In genomic region chr10:108372858-108373257, GRCm38 (mm10) we compare ENCODE assay signal across 22 mouse cellular contexts. TPM values are rescaled to one million over a fixed set of nuclear protein-coding genes. Genes with fewer than 3 reads are reported as not detected.
DNase-seq lines count a peak whose midpoint lies in the region; ATAC-seq and TF ChIP-seq lines count a peak whose summit lies in the region.
"Had no signal": no experiment of that assay in that cellular context is flagged by ENCODE, and none has a peak within 500 bp of the region (broad histone marks: within the 10 kb centered on the region; RNA-seq: fewer than 3 reads in every experiment).

No protein-coding gene starts in this region.

- no peaks in the 10 kb centered on the region for H3K36me3 ChIP-seq in heart, embryonic 14.5 days (ENCODE audit: control insufficient read depth, insufficient read depth, low read length)
- peaks cover 17% of the 10 kb centered on the region for H3K36me3 ChIP-seq in heart, embryonic 10.5 days
- H3K36me3 ChIP-seq in lung, postnatal 0 days (ENCODE audit: insufficient read depth, low read length), result no peaks in the 10 kb centered on the region
- H3K36me3 ChIP-seq: embryonic facial prominence, embryonic 15.5 days; forebrain, embryonic 12.5 days; hindbrain, embryonic 13.5 days had no signal

- no peak for ATAC-seq in heart, embryonic 14.5 days (ENCODE audit: insufficient number of reproducible peaks, insufficient read depth, low FRiP score, low read depth)
- peak; percentile 18; the same call in 1 of the 2 replicates for ATAC-seq in lung, postnatal 0 days
- ATAC-seq: forebrain, postnatal 0 days; hindbrain, postnatal 0 days had no signal

- TF ChIP-seq EP300 in lung, postnatal 0 days (IDR thresholded peaks at IDR 0.05), result no peak

- peaks cover 0 to 13% of the 10 kb centered on the region in 2 experiments; a peak in 2 of 4 replicates for H3K4me1 ChIP-seq in heart, embryonic 14.5 days (ENCODE audit: control insufficient read depth in 2 of 2, insufficient read depth in 2 of 2, low read length in 2 of 2)
- H3K4me1 ChIP-seq in heart, embryonic 10.5 days, result peaks cover 36% of the 10 kb centered on the region
- H3K4me1 ChIP-seq in lung, postnatal 0 days (ENCODE audit: insufficient read depth, low read depth, low read length), result no peaks in the 10 kb centered on the region

- no peak overlapping the region for H3K9ac ChIP-seq in heart, embryonic 14.5 days (ENCODE audit: low read length)
- no peak overlapping the region for H3K9ac ChIP-seq in lung, postnatal 0 days (replicated peaks; ENCODE audit: low read depth)
- H3K9ac ChIP-seq: embryonic facial prominence, embryonic 15.5 days; forebrain, embryonic 12.5 days; forebrain, postnatal 0 days; hindbrain, embryonic 13.5 days had no signal

- no peak overlapping the region for H3K4me3 ChIP-seq in heart, embryonic 14.5 days (ENCODE audit: control insufficient read depth in 1 of 2, insufficient read depth in 1 of 2, low read depth in 1 of 2, low read length in 2 of 2)
- H3K4me3 ChIP-seq in heart, embryonic 10.5 days, result no peak overlapping the region
- no peak overlapping the region for H3K4me3 ChIP-seq in lung, postnatal 0 days (ENCODE audit: low read depth, low read length)
- H3K4me3 ChIP-seq: embryonic facial prominence, embryonic 15.5 days; erythroblast, embryonic 14.5 days; forebrain, embryonic 12.5 days; hindbrain, embryonic 13.5 days had no signal

- peak overlapping the region; percentile 20 for H3K4me2 ChIP-seq in heart, embryonic 14.5 days (ENCODE audit: low read length)
- H3K4me2 ChIP-seq in lung, postnatal 0 days (replicated peaks; ENCODE audit: low read depth, low read length), result peak overlapping the region; percentile 4; the same call in 1 of the 2 replicates
- H3K4me2 ChIP-seq: embryonic facial prominence, embryonic 15.5 days; forebrain, embryonic 12.5 days; hindbrain, embryonic 13.5 days had no signal

- H3K9me3 ChIP-seq in heart, embryonic 14.5 days (ENCODE audit: control insufficient read depth, low read length), result no peaks in the 10 kb centered on the region
- H3K9me3 ChIP-seq in heart, embryonic 10.5 days, result 0 out of 2 replicates have a peak, but pooled peaks cover 7% of the 10 kb centered on the region
- H3K9me3 ChIP-seq in lung, postnatal 0 days (ENCODE audit: low read length), result no peaks in the 10 kb centered on the region
- H3K9me3 ChIP-seq: embryonic facial prominence, embryonic 15.5 days; forebrain, embryonic 12.5 days had no signal

- DNase-seq in heart, adult 11 months, result peak; percentile 44
- no peak for DNase-seq in heart, postnatal 4 days
- DNase-seq in heart, embryonic 10.5 days (ENCODE audit: low spot score), result no peak
- peak; percentile 28 for DNase-seq in lung, postnatal 0 days (ENCODE audit: low spot score)
- no peak for DNase-seq in lung, postnatal 14 days
- DNase-seq in urinary bladder, postnatal 25 days (ENCODE audit: low spot score), result no peak
- no peak for DNase-seq in kidney, adult 8-10 months
- DNase-seq: adrenal gland, postnatal 10 days; cerebellum, adult 11 months; cerebellum, adult 8-10 months; cerebellum, postnatal 14 days; embryo, embryonic 11 days; forebrain, postnatal 0 days; gastrocnemius, postnatal 14 days; kidney, adult 11 months had no signal

- TF ChIP-seq CTCF in lung, postnatal 0 days (IDR thresholded peaks at IDR 0.05), result no peak

- no peaks in the 10 kb centered on the region for H3K27me3 ChIP-seq in heart, embryonic 14.5 days (ENCODE audit: control insufficient read depth, insufficient read depth, low read length)
- no peaks in the 10 kb centered on the region for H3K27me3 ChIP-seq in heart, embryonic 10.5 days (ENCODE audit: insufficient read depth, poor library complexity, severe bottlenecking)
- no peaks in the 10 kb centered on the region for H3K27me3 ChIP-seq in lung, postnatal 0 days (replicated peaks; ENCODE audit: insufficient read depth, low read length)
- H3K27me3 ChIP-seq: embryonic facial prominence, embryonic 15.5 days; forebrain, embryonic 12.5 days; hindbrain, embryonic 13.5 days had no signal

- 0 out of 4 replicates have a peak overlapping the region, but pooled peaks have one; percentile 9 to 29 for H3K27ac ChIP-seq in heart, embryonic 14.5 days (replicated peaks in 1 of 2; ENCODE audit: control insufficient read depth in 1 of 2, insufficient read depth in 1 of 2, low read depth in 2 of 2, low read length in 2 of 2)
- H3K27ac ChIP-seq in heart, embryonic 10.5 days, result no peak overlapping the region
- H3K27ac ChIP-seq in lung, postnatal 0 days (ENCODE audit: low read length), result peak overlapping the region; percentile 59
- H3K27ac ChIP-seq: embryonic facial prominence, embryonic 15.5 days; forebrain, embryonic 12.5 days; hindbrain, embryonic 13.5 days; hindbrain, postnatal 0 days had no signal

- 77% methylated on average over 5 of the region's 5 CpGs for WGBS in heart, embryonic 14.5 days
- WGBS in heart, embryonic 10.5 days, result 91% methylated on average over 5 of the region's 5 CpGs
- WGBS in lung, postnatal 0 days, result 82% methylated on average over 5 of the region's 5 CpGs

RNA-seq across cellular contexts. Expression of gene Pawr, which starts 40.9 kb away (rescaled TPM):
- 1 to 10 TPM; 6.9 to 7.0 TPM for total RNA-seq in heart, postnatal 4 days (2021)
- polyA plus RNA-seq in heart, embryonic 14.5 days (2014; fragmentation: Nextera tagmentation; extraction: Ambion mirVana), result 10.6 and 12.4 TPM in 2 replicates
- polyA plus RNA-seq in heart, embryonic 10.5 days (2016; fragmentation: Nextera tagmentation; extraction: Ambion mirVana), result 17.7 and 28.3 TPM in 2 replicates
- polyA plus RNA-seq in lung, postnatal 0 days (2015; fragmentation: Nextera tagmentation; extraction: Ambion mirVana), result 15.3 and 19.6 TPM in 2 replicates
- total RNA-seq: common myeloid progenitor, adult 5-6 weeks had no signal

Comparison
In these comparisons a context has a peak if more than half of its experiments do, and no peak if none do; other contexts are left out.
1. DNase-seq: peak in heart, adult 11 months (single experiment) and lung, postnatal 0 days (single experiment); none in heart, postnatal 4 days (single experiment), heart, embryonic 10.5 days (single experiment), lung, postnatal 14 days (single experiment), urinary bladder, postnatal 25 days (single experiment) and kidney, adult 8-10 months (0 of 2).